Mouse (Mus musculus) heart, postnatal 10 days (tissue): Measurements from ENCODE around the gene Dcst1. TPM values are rescaled to one million over a fixed set of nuclear protein-coding genes. Genes with fewer than 3 reads are reported as not detected.
A peak's percentile ranks its signal among the peaks of the same experiment; 100 is the strongest.

Experiments used
- DNase-seq, 2 experiments: peaks; one replicate each; pipeline ENCODE4 v3.0.0; 2021
- intact Hi-C: fragments of 180-260 bp; cut with DNase I; formaldehyde crosslinking; loops from one replicate; pipeline ENCODE4 v1.15.1; 2025
- total RNA-seq, 2 experiments: library from RNA; stranded (reverse); gene quantifications; 2 replicates each; pipeline ENCODE4 v1.2.3; 2021

The Dcst1 gene
- total RNA-seq, 2 experiments from 2014 or later, result 0.43 to 0.57 TPM

DNA sequence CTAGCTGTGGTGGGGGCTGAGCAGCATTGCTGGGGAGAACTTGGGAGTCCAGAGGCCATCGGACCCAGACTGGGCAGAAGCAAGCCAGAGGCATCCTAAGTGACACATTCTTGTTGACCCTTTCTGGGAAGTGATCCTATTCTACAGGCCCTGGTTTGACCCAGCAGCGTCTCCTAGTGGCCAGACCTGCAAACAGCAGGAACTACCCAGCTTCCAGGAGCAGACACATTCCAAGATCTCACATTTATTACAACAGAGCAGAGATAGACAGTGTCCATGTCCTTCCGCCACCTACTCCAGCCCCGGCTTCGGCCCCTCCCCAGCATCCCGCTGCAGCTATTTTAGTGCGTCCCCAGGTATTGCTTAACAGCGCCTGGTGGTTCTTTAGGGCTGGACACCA is 25.6 kb downstream of the Dcst1 start:
- intact Hi-C loops, result no loop called here
- peak; percentile 71 to 82 for DNase-seq

DNA sequence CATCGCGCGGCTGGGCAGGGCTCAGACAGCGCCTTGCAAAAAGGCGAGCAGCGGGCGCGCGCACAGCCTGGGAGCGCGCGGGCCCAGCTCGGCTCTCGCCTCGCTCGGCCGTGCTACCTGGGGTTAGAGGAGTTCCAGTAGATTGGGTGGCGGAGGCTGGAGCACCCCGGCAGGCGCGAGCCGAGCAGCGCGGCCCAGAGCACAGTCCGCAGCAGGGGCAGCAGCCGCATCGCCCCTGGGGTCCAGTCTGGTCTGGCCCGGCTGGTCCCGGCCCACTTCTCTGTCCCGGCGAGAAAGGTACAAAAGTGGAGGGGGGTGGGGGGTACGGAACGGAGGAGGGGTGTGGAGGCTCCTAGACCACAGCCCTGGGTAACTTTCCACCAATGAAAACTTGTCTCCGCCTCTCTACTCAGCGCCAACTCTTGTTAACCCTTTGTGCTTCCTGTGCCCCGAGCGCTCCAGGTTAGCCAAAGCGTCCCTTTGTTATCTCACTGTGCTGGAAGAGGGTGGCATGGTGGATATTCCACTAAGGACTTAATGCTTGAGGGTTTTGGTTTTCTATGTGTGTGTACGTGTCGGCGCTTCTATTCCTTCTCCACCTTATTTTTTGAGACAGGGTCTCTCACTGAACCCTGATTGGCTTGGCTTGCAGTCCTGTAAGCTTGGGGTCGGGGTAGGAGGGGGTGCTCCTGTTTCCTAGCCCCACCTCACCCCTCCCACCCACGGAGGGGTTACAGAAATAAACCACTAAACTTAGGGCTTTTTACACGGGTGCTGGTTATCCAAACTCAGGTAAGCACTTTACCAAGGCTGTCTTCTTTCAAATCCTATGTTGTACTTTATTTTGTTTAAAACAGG is 27.1 kb downstream of the Dcst1 start, which contains the start of gene Efna4:
Efna4 (minus strand) TSS at position 308 of the 858 bp plus-strand sequence.
- peak; percentile 65 to 74 for DNase-seq
- intact Hi-C loops, result loop anchor here (2.0 kb wide), 1 partner anchor 21 kb away; no protein-coding TSS in a partner anchor

GRCm38 (mm10) chr3:89337062-89337720 is 27.9 kb downstream of the Dcst1 start:
- intact Hi-C loops, result loop anchor here (2.0 kb wide), 1 partner anchor 20 kb away; no protein-coding TSS in a partner anchor
- no peak for DNase-seq

DNA sequence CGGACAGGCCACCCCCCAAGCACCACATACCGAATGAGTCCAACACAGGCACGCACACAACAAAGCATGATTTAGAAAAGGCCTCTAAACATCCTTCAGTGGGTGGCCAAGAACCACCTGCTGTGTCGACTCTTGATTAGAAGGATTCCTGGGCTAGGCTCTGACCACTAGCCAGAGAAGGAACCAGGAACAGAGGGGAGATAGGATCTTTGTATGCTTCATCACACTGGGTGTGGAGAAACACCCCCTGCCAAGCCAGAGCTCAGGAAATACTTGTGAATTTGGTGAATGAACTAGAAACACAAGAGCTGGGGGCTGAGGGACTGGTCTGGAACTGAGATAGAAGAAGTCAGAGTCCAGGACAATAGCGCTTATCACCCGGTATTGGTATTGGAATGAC is 28.5 kb downstream of the Dcst1 start:
- intact Hi-C loops, result loop anchor here (2.0 kb wide), 1 partner anchor 20 kb away; no protein-coding TSS in a partner anchor

DNA sequence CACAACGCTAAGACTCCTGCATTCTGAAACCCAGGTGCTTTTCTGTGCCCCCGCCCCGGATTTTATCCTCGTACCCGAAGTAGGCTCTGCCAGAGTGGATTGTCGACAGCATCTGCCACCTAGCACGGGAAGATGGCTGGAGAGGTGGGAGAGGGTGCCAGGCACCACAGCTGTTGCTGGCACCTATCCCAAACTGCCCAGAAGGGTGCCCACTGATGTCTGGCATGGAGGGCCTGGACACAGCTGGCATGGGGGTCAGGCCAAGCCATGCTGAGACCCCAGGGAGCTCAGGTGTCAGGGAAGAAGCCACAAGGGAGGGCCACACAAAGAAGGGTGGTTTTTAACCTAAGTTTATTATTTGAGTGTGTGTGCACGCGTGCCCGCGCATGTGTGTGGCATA is 32.0 kb downstream of the Dcst1 start:
- DNase-seq, result no peak

More for the DNA sequence above, 28.5 kb downstream of the Dcst1 start:
- no peak for DNase-seq

GRCm38 (mm10) chr3:89332476-89332875 is 32.6 kb downstream of the Dcst1 start:
- intact Hi-C loops, result no loop called here
- no peak for DNase-seq

More for the DNA sequence above, 32.0 kb downstream of the Dcst1 start:
- intact Hi-C loops, result no loop called here

DNA sequence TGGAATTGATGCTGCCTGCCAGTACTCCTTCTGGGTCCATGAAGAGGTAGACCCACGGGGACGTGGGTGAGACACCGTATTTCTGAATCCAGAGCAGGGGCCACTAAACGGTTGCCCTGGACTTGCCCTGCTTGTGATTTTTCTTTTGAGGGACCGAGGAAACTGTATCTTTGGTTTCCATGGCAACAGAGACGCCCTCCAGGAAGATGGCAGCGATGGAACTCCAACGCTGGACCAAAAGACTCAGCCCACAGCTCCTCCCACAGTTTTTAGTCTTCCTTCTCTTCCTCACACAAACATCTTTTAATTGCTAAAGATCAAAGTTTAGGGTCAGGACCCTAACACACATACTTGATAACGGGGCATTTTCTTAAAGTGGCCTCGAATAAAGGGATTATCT is 33.0 kb downstream of the Dcst1 start:
- intact Hi-C loops, result no loop called here
- DNase-seq, result no peak

GRCm38 (mm10) chr3:89331561-89331960 is 33.5 kb downstream of the Dcst1 start:
- no peak for DNase-seq
- intact Hi-C loops, result no loop called here

DNA sequence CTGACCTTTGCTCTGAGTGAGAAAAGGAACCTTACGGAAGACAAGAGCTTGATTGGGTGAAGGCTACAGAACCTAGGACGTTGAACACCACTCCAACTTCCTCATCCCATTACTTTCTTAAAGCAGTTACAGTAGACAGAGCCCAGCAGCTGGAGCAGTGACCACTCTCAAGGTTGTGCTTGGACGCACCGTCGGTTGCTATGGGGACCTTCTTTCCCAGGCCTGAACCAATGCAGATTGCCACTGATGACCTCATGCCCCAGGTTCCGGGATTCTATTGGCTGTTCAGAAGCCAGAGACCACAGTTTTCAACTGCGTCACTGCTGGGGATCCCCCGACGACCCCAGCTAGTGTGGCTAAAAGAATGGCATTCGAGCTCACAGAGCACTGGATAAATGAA is 34.1 kb downstream of the Dcst1 start:
- intact Hi-C loops, result no loop called here
- DNase-seq, result no peak

DNA sequence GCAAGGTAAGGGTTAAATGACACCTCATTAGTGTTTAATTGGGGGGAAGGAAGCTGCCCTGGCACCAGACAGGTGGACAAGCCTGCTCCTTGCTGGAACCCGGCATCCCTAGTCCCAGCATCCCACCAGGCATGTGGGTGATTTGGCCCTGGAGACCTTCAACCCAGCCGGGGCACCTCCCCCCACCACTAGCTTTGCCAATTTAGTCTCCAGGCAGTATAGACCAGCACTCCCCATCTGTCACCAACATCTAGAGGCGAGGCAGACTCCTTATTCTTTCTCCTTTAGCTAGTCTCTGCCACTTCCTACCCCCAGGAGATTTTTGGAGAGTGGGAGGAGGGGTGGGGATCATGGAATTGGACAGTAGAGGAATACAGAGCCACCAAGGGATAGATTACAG is 34.7 kb downstream of the Dcst1 start:
- intact Hi-C loops, result no loop called here
- DNase-seq, result no peak

GRCm38 (mm10) chr3:89328623-89329022 is 36.4 kb downstream of the Dcst1 start:
- DNase-seq, result no peak
- intact Hi-C loops, result no loop called here

GRCm38 (mm10) chr3:89327371-89327870 is 37.6 kb downstream of the Dcst1 start:
- DNase-seq, result no peak
- intact Hi-C loops, result no loop called here

- intact Hi-C loops, result no loop called here
- DNase-seq, result no peak
Measured at GRCm38 (mm10) chr3:89325882-89326281, 39.2 kb downstream of the Dcst1 start.

DNA sequence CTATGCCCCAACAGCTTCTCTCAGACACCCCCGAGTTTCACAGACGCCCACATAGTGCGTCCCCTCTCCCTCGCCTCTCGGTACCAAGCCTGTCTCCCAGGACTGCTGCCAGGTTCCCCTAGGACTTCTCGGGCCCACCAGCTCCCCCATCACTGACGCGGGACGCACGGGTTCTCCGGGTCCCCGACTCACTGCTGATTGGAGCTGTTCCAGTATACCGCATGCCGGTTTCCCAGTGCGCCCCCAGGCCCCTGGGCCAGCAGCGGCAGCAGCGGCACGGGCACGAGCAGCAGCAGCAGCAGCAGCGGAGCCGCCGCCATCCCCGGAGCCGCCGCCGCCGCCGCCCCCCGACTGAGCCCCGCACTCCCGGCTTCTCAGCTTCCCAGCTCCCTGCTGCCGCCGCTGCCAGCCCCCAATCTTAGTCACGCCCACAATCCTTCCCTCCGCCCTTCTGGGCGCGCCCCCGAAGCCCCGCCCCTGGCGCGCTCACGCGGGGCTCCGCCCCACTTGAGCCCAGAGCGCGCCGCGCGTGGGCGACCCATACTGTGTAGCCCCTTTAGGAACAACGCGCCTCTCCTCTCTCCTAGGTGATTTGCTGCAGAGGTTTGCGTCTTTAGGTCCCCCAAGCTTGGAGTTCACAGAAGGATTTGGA is 42.4 kb downstream of the Dcst1 start, which contains the start of gene Efna3:
Efna3 (minus strand) TSS at position 452 of the 652 bp plus-strand sequence.
- peak; percentile 66 to 69 for DNase-seq
- intact Hi-C loops, result no loop called here

- intact Hi-C loops, result no loop called here
- DNase-seq, result no peak
Measured at GRCm38 (mm10) chr3:89322131-89322500, 42.9 kb downstream of the Dcst1 start.

DNA sequence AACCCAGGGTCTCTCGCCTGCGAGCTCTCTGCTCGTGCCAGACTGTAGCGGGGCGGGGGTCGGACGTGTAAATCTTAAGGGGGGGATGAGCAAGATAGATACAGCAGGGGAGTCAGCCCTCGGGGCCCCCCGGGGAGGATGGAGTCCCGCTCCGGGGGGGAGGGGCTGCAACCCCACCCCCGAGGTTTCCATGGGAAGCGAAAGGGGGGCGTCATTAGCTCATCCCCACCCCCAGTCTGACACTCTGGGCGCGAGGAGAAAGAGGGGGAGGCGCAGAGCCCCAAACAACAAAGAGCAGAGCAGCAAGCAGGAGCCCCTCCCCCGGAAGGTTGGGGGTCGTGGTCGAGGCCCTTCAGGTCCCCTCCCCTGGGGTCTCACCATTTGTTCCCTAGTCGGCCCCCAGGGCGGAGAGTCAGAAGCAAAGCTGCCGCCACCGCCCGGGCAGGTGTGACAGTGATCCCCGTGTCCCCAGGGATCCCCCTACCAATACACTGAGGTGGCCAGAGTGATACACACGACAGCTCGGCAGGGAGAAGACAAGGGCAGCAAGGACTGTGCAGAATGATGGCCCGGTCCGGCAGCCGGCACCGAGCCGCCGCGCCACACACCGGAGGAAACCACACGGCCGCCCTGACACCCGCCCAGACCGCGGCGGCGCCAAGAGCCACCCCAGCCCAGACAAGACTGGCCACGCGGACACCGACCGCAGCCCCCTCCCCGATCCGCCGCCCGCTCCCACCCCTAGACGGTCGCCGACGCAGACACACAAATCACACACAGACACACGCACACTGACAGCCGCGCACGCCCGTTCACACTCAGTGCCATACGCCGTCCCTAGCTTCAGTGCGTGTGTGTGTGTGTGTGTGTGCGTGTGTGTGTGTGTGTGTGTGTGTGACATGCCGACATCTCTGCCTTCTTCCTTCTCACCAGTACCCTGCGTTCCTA is 43.6 kb downstream of the Dcst1 start:
- DNase-seq, result no peak
- intact Hi-C loops, result no loop called here

- DNase-seq, result no peak
- intact Hi-C loops, result no loop called here
Measured at GRCm38 (mm10) chr3:89320581-89321182, 44.4 kb downstream of the Dcst1 start.

DNA sequence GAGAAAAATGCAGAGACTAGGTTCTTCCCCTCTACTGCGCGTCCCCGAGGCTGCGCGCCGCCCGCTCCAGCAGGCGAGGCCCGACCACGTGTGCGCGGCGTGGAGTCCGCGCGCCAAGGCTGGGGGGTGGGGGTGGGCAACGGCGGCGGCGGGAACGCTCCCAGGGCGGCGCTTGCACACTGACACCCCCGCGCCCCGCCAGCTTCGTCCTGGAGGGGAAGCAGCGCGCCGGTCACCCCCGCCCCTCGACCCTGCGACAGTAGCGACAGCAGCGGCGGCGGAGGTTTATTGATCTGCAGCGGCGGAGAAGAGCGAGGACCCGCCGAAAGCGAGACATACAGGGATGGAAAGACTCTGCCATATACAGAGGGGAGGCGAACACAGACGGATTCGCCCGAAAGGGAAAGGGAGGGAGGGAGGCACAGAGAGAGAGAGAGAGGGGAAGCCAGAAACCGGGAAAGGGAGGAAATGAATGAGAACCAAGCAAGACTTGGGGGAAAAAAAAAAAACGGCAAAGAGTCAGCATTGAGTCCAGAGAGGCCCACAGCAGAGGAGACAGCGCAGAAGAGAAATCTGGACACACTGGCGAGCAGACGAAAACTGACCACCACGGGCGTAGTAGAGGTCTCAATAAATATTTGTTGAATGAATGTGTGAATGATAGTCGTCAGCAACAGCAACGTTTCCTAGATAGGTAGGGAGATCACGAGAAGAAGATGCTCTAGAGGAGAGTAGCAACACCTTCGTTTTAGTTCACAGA is 45.3 kb downstream of the Dcst1 start:
- intact Hi-C loops, result no loop called here
- no peak for DNase-seq
